In genomic region chr8:46447334-46447733, GRCm38 (mm10) we compare ENCODE assay signal across 17 mouse cellular contexts. TPM values are rescaled to one million over a fixed set of nuclear protein-coding genes. Genes with fewer than 3 reads are reported as not detected.
DNase-seq lines count a peak whose midpoint lies in the region; ATAC-seq lines count a peak whose summit lies in the region.
"Had no signal": no experiment of that assay in that cellular context is flagged by ENCODE, and none has a peak within 500 bp of the region (broad histone marks: within the 10 kb centered on the region; RNA-seq: fewer than 3 reads in every experiment).

No protein-coding gene starts in this region.

- H3K36me3 ChIP-seq in kidney, embryonic 16.5 days (ENCODE audit: insufficient read depth, low read length) = no peaks in the 10 kb centered on the region
- H3K36me3 ChIP-seq in liver, embryonic 11.5 days (ENCODE audit: control insufficient read depth, insufficient read depth, low read length) = no peaks in the 10 kb centered on the region
- no peaks in the 10 kb centered on the region for H3K36me3 ChIP-seq in hindbrain, embryonic 13.5 days
- H3K36me3 ChIP-seq in forebrain, embryonic 12.5 days (replicated peaks) = no peaks in the 10 kb centered on the region
- H3K36me3 ChIP-seq: limb, embryonic 15.5 days had no signal

- H3K4me1 ChIP-seq in kidney, embryonic 16.5 days (ENCODE audit: insufficient read depth, low read length) = peaks cover 9% of the 10 kb centered on the region
- peaks cover 13% of the 10 kb centered on the region for H3K4me1 ChIP-seq in liver, embryonic 11.5 days (replicated peaks; ENCODE audit: control insufficient read depth, insufficient read depth, low read length)
- H3K4me1 ChIP-seq in hindbrain, embryonic 13.5 days (replicated peaks) = no peaks in the 10 kb centered on the region
- H3K4me1 ChIP-seq in forebrain, embryonic 12.5 days = peaks cover 2% of the 10 kb centered on the region; the same call in 1 of the 2 replicates
- H3K4me1 ChIP-seq: limb, embryonic 15.5 days had no signal

- WGBS in kidney, embryonic 16.5 days = 66% methylated on average over 6 of the region's 6 CpGs
- 67% methylated on average over 6 of the region's 6 CpGs for WGBS in liver, embryonic 11.5 days
- 90% methylated on average over 6 of the region's 6 CpGs for WGBS in hindbrain, embryonic 13.5 days
- WGBS in forebrain, embryonic 12.5 days = 94% methylated on average over 6 of the region's 6 CpGs

- H3K27ac ChIP-seq in kidney, embryonic 16.5 days (ENCODE audit: low read length) = peak overlapping the region; percentile 45
- no peak overlapping the region for H3K27ac ChIP-seq in liver, embryonic 11.5 days (ENCODE audit: low read depth, low read length)
- H3K27ac ChIP-seq in hindbrain, embryonic 13.5 days = no peak overlapping the region
- no peak overlapping the region for H3K27ac ChIP-seq in forebrain, embryonic 12.5 days

- H3K4me3 ChIP-seq in kidney, embryonic 16.5 days (ENCODE audit: low read length) = no peak overlapping the region
- H3K4me3 ChIP-seq in liver, embryonic 11.5 days (ENCODE audit: low read depth, low read length) = no peak overlapping the region
- no peak overlapping the region for H3K4me3 ChIP-seq in hindbrain, embryonic 13.5 days
- no peak overlapping the region for H3K4me3 ChIP-seq in forebrain, embryonic 12.5 days (replicated peaks)
- H3K4me3 ChIP-seq: limb, embryonic 15.5 days had no signal

- ATAC-seq in kidney, embryonic 16.5 days (ENCODE audit: low FRiP score, low TSS enrichment) = peak; percentile 93
- peak; percentile 42; the same call in 1 of the 2 replicates for ATAC-seq in liver, embryonic 11.5 days (replicated peaks; ENCODE audit: low FRiP score)
- no peak for ATAC-seq in hindbrain, embryonic 13.5 days (ENCODE audit: low FRiP score)
- no peak for ATAC-seq in forebrain, embryonic 12.5 days (ENCODE audit: low FRiP score)
- ATAC-seq: forebrain, embryonic 14.5 days had no signal

- H3K4me2 ChIP-seq in kidney, embryonic 16.5 days (replicated peaks; ENCODE audit: low read depth, low read length) = no peak overlapping the region
- no peak overlapping the region for H3K4me2 ChIP-seq in liver, embryonic 11.5 days
- no peak overlapping the region for H3K4me2 ChIP-seq in hindbrain, embryonic 13.5 days
- no peak overlapping the region for H3K4me2 ChIP-seq in forebrain, embryonic 12.5 days
- H3K4me2 ChIP-seq: limb, embryonic 15.5 days had no signal

- no peak overlapping the region for H3K9ac ChIP-seq in kidney, embryonic 16.5 days (replicated peaks; ENCODE audit: low read length)
- no peak overlapping the region for H3K9ac ChIP-seq in liver, embryonic 11.5 days (ENCODE audit: low read depth, low read length)
- no peak overlapping the region for H3K9ac ChIP-seq in hindbrain, embryonic 13.5 days
- no peak overlapping the region for H3K9ac ChIP-seq in forebrain, embryonic 12.5 days
- H3K9ac ChIP-seq: limb, embryonic 15.5 days had no signal

- DNase-seq in kidney, adult 11 months = peak; percentile 91
- no peak for DNase-seq in liver, embryonic 11.5 days (ENCODE audit: low spot score)
- DNase-seq in yolk sac, embryonic 10.5 days (ENCODE audit: low spot score) = peak; percentile 79
- DNase-seq in cerebellum, postnatal 14 days = no peak
- DNase-seq: adrenal gland, postnatal 10 days; cerebellum, adult 2 months; embryo, embryonic 11 days; heart, postnatal 14 days; layer of hippocampus, adult 9-11 months; lung, postnatal 4 days; midbrain, embryonic 14.5 days; right cerebral cortex, adult 18-20 months had no signal

- H3K9me3 ChIP-seq in kidney, embryonic 16.5 days (ENCODE audit: low read length) = no peaks in the 10 kb centered on the region
- H3K9me3 ChIP-seq in liver, embryonic 11.5 days (ENCODE audit: control insufficient read depth, low read length) = no peaks in the 10 kb centered on the region
- no peaks in the 10 kb centered on the region for H3K9me3 ChIP-seq in hindbrain, embryonic 13.5 days
- H3K9me3 ChIP-seq in forebrain, embryonic 12.5 days = no peaks in the 10 kb centered on the region
- H3K9me3 ChIP-seq: limb, embryonic 15.5 days had no signal

- no peaks in the 10 kb centered on the region for H3K27me3 ChIP-seq in kidney, embryonic 16.5 days (ENCODE audit: insufficient read depth, low read length)
- no peaks in the 10 kb centered on the region for H3K27me3 ChIP-seq in liver, embryonic 11.5 days (replicated peaks; ENCODE audit: control insufficient read depth, insufficient read depth, low read length)
- H3K27me3 ChIP-seq in hindbrain, embryonic 13.5 days = peaks cover 8% of the 10 kb centered on the region; the same call in 1 of the 2 replicates
- H3K27me3 ChIP-seq in forebrain, embryonic 12.5 days = no peaks in the 10 kb centered on the region
- H3K27me3 ChIP-seq: limb, embryonic 15.5 days had no signal

RNA-seq across cellular contexts. Expression of gene Acsl1, which starts 23.5 kb away (rescaled TPM):
- polyA plus RNA-seq in kidney, embryonic 16.5 days (2015; fragmentation: Nextera tagmentation; extraction: Ambion mirVana) = 20.6 and 21.3 TPM in 2 replicates
- polyA plus RNA-seq in liver, embryonic 11.5 days (2014; fragmentation: Nextera tagmentation; extraction: Ambion mirVana) = 47.3 and 50.7 TPM in 2 replicates
- 15.2 and 16.3 TPM in 2 replicates for polyA plus RNA-seq in hindbrain, embryonic 13.5 days (2015; fragmentation: Nextera tagmentation; extraction: Ambion mirVana)
- 5.6 and 7.0 TPM in 2 replicates for polyA plus RNA-seq in forebrain, embryonic 12.5 days (2016; fragmentation: Nextera tagmentation; extraction: Ambion mirVana)

Comparison
In these comparisons a context has a peak if more than half of its experiments do, and no peak if none do; other contexts are left out.
1. DNase-seq: peak in kidney, adult 11 months (single experiment) and yolk sac, embryonic 10.5 days (single experiment); none in liver, embryonic 11.5 days (single experiment) and cerebellum, postnatal 14 days (0 of 2).
2. ATAC-seq: peak in kidney, embryonic 16.5 days (single experiment) and liver, embryonic 11.5 days (single experiment); none in hindbrain, embryonic 13.5 days (single experiment) and forebrain, embryonic 12.5 days (single experiment).